Mouse (Mus musculus) hematopoietic stem cell, adult 5-6 weeks (primary cell): ENCODE data around the gene Cdhr3. TPM values are rescaled to one million over a fixed set of nuclear protein-coding genes. Genes with fewer than 3 reads are reported as not detected.
"Not testable (repeated sequence)": the region's sequence is repeated elsewhere in the genome, so short reads cannot be mapped to it uniquely, and the experiment has no call there.

Experiments
- ATAC-seq, 2 experiments: fragments of 125-278 bp in 1 of 2; replicated peaks in 1 of 2; 2 replicates each; pipeline ENCODE4 v1.8.0; 2016 to 2017; ENCODE audit warnings: inconsistent platforms in 2 of 2, mild to moderate bottlenecking in 2 of 2, moderate number of reproducible peaks in 2 of 2, low read depth in 1 of 2, moderate TSS enrichment in 1 of 2; ENCODE audit not compliant: low FRiP score in 2 of 2, poor library complexity in 2 of 2, severe bottlenecking in 2 of 2, insufficient read depth in 1 of 2, low TSS enrichment in 1 of 2
- total RNA-seq: library from RNA; stranded (forward); fragments of 172-1452, 232-1000 nt; gene quantifications from 2 replicates; pipeline ENCODE4 v1.2.3, GENCODE M21; 2017

The Cdhr3 gene
- total RNA-seq, 1 experiment from 2014 or later = not detected

DNA sequence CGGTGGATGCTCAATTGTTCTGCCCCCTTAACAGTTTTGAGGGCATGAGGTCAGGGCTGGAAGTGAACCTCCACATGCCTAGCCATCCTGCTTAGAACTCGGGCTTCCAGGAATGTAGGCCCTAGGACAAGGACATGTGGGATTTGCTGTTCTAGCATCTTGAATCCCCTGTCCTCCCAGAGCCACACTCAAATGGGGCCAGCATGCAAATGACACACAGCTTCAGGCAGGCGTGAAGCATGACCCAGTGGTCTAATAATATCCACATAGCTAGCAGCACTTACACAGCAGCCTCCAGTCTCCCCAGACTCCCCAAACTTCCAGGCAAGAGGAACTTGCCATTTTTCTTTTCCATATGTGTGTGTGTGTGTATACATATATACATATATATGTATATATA lies 3.3 kb upstream of the Cdhr3 start:
- no peak for ATAC-seq

GRCm38 (mm10) chr12:33092196-33092595 lies 479 bp downstream of the Cdhr3 start:
- ATAC-seq = no peak

DNA sequence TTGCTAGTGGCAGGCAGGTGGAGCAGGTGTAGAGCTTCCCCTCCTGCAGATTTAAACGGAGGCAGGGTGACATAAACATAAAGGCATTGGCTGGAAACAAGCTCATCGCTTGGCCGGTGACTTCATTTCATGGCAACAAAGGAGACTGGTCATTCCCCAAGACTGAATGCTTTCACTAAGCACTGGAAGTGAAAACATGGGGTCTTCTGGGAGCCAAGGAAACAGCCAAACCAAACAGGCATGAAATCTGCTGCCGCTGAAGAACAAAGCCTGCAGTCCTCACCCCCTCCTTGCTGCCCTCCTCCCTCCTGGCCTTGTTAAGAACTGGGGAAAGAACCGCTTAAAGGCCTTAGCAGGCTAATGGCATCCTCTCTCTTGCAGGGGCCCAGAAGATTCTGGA lies 6.5 kb downstream of the Cdhr3 start:
- ATAC-seq = no peak

GRCm38 (mm10) chr12:33084683-33085082 lies 8.0 kb downstream of the Cdhr3 start:
- ATAC-seq = peak; percentile 39; a peak in 1 of 4 replicates

- peak; percentile 44 to 78; a peak in 3 of 4 replicates for ATAC-seq
These were observed 9.3 kb downstream of the Cdhr3 start for GRCm38 (mm10) chr12:33083362-33083761.

DNA sequence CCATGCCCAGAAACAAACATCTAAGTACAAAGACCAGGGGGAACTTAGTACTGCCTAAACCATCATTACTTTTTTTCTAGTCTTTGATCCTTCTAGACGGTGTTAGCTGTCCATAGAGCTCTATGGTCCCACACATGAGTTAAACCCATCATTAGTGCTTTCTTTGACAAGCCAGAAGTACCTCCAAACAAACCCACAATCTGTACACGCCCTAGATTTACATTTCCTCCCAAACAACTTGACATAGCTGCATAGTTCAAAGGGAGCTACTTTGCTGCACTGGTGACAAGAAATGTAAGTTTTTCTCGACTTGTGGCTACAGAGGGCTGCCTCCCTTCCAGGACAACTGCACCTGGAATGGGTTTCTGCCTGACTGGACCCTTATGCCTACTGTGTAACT lies 16.4 kb downstream of the Cdhr3 start:
- no peak for ATAC-seq

DNA sequence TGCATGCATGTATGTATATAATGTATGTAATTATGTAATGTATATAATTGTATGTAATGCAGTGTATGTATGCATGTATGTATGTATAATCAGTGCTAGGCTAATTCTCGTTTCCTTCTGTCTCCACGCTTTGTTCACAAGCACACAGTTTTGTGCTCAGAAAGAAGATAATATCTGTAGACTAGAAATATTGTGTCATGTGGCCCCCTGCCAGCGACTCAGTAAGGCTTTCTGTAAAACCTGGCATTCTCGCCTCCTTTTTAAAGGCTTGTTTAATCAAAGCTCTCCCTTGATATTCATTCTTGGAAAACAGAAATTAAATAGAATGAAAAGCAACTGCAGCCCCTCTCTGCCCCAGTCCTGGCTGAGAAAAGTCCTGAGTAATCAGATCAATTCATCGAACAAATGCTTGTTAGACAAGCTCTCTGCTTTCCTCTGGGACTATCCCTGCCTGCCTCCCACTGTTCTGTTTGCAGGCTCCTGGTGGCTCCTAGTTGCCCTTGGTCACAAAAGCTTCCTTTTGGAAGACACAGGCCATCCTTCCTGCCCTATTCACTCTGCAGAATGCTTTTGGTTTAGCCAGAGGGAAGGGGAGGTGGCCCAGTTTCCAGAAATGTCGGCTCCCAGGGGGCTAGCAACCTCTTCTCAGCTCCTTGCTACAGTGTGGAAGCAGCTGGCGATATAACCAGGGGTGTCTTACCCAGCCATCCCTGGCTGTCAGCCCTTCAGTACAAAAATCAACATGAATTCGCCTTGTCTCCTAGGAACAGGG lies 20.6 kb downstream of the Cdhr3 start:
- no peak for ATAC-seq

DNA sequence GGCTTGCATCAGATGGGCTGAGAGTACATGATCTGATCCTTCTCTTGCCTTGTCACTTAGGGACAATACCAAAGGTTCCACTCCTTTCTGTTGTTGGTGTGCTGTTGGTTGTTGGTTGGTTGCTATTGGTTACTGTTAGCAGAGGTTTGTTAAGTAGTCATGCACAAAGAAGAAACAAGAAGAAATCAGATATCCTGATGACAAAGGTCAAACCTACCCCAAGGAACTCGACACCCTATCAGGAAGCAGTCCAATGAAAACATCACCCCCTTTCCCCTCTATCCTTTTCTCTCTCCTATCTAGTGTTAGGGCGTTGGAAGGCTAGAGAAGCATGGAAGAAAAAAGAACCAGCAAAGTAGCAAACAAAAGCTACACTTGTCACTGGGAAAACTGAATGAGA lies 23.7 kb downstream of the Cdhr3 start:
- ATAC-seq = no peak

GRCm38 (mm10) chr12:33066355-33066754 lies 26.3 kb downstream of the Cdhr3 start:
- no peak for ATAC-seq

GRCm38 (mm10) chr12:33065162-33065561 lies 27.5 kb downstream of the Cdhr3 start:
- no peak for ATAC-seq

DNA sequence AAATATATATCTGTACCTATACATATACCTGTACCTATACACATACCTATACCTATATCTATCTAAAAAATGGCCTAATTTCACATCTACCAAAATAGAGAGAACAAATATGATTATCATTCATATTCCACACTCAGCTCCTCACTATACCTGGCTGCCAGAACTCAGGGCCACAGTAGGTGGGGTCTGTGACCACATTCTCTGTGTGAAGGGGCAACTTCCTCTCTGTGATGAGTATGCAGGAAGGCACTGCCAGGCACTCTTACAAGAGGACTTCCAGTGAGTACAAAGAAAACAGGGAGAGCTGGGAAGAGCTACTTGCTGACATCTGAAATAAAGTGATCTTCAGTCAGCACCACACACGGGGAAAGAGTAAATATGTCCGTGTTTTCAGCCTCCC lies 28.4 kb downstream of the Cdhr3 start:
- ATAC-seq = peak; percentile 55 to 71; a peak in 2 of 4 replicates

DNA sequence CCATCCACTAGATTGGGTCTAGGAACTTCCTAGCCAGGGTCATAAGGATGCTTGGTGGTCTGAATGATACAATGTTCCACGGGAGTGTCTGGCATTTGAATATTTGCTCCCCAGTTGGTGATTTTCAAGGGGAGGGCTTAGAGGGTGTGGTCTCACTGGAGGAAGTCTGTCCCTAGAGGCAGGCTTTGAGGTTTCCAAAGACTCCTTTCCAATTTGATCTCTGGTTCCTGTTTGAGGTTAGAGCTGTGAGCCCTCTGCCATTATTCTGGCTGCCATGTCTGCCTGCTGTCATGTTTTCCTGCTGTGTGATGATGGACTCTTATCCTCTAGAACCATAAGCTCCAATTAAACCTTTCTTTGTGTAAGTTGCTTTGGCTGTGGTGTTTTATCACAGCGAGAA lies 29.4 kb downstream of the Cdhr3 start:
- 0 out of 4 replicates have a peak, but pooled peaks of 1 of the 2 experiments have one; percentile 29 for ATAC-seq

GRCm38 (mm10) chr12:33062379-33062778 lies 30.3 kb downstream of the Cdhr3 start:
- ATAC-seq = not testable (repeated sequence)

DNA sequence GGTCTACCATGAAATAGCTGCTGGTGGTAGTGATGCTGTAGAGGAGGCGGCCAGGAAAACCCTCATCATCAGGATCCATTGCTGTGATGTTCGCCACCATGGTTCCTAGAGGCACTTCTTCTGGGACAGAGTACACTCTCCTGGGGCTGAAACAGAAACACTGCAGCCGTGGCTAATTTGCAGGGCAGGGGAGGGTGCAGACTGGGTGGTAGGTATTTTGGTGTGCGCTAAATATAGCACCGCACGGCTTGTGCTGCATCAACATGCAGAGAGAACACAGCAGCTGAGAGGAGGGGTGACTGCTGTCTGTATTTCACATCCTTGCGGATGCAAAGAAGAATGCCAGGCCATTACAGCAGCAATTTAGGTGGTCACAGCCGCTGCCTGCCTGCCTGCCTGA lies 31.0 kb downstream of the Cdhr3 start:
- ATAC-seq = no peak

DNA sequence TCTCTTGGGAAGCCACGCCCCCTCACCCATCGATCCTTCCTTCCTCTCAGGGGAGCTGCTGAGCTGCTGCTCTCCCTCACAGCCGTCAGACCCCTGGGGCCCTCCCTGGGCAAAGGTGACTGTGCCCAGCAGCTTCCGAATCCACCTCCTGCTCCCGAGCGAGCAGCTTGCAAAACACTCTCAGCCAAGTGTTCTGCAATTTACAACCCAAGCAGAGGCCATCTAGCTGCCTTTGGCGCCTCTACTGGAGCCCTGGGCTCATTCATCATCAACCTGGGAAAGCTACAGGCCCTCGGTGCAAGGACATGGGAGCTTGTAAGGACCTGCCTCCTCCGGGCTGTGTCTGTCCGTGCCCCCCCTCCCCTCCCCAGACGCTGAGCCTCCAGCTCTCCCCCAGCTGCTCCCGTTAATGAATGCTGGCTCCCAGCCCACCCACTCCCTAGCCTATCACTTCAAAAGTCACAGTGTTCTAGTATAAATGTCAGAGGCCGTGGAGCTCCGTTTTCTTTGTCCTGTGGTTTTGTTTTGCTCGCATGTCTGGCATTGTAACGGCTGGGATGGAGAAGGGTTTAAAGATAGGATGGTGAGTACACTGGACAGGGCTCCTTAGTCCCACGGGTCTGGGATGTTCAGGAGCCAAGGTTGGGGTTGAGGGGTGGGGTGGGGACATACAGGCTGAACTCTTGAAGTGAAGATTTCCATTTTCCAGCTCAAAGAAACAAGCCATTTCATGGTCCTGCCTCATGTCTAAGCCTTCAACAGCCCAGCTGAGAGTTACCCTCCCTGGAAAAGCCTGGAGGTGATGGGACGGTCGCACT lies 35.2 kb downstream of the Cdhr3 start:
- peak; percentile 70 to 79 for ATAC-seq

GRCm38 (mm10) chr12:33056574-33056973 lies 36.1 kb downstream of the Cdhr3 start:
- ATAC-seq = no peak

GRCm38 (mm10) chr12:33056074-33056473 lies 36.6 kb downstream of the Cdhr3 start:
- ATAC-seq = no peak

GRCm38 (mm10) chr12:33053746-33054145 lies 38.9 kb downstream of the Cdhr3 start:
- ATAC-seq = no peak
